Mouse (Mus musculus): Measurements from ENCODE around the gene E2f4.

The E2f4 gene

GRCm38 (mm10) chr8:105269461-105269947 lies 28.0 kb upstream of the E2f4 start, which contains the start of gene Hsf4:
Gene Hsf4 (plus strand): TSS chr8:105269801.
- peak in 1 of 2 experiments; percentile 45 for DNase-seq

DNA sequence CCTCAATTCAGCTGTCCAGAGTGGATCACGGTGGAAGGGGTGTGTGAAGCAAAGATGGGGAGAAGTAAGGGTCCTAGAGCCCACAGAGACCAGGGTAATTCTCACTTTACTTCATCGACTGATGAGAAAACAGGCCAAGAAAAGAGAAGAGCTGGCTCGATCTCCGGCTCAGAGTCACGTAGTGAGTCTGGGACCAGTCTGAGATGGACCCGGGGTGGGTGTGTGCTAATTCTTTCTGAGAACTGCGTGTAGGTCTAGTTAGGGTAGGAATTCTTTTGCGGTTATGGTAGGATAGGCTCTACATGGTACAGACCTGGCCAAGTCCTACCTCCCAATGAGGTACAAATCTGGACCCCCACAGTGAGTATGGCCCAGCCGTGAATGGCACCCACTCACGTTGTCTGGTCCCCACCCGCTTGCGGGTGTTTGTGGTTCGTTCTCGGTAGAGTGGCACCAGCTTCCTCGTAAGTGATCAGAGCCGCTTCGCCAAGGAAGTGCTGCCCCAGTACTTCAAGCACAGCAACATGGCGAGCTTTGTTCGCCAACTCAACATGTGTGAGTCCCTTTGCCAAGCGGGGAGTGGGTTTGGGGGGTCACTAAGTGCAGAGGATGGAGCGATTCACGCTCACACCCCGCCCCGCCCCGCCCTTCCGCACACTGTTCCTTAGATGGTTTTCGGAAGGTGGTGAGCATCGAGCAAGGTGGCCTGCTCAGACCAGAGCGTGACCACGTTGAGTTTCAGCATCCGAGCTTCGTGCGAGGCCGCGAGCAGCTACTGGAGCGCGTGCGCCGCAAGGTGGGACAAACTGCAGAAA lies 27.2 kb upstream of the E2f4 start:
- DNase-seq = no peak

- DNase-seq = no peak
Measured at GRCm38 (mm10) chr8:105270916-105271186, 26.6 kb upstream of the E2f4 start.

DNA sequence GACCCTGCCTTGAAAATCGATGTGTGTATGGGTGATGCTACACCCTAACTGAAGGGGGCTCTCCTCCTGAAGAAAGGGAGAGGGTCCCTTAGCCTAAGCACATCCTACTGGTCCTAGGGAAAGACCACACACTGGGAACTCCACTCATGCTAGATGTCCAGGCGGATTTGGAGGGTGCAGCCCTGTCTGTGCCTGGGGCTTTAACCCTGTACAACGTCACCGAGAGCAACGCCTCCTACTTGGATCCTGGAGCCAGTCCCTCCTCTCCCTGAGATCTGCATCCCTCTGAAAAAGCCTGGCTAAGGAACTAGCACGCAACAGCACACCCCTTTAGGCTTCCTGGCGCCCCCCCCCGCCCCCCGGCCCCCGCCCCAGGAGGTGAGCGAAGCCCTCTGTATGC lies 22.1 kb upstream of the E2f4 start:
- DNase-seq = no peak

DNA sequence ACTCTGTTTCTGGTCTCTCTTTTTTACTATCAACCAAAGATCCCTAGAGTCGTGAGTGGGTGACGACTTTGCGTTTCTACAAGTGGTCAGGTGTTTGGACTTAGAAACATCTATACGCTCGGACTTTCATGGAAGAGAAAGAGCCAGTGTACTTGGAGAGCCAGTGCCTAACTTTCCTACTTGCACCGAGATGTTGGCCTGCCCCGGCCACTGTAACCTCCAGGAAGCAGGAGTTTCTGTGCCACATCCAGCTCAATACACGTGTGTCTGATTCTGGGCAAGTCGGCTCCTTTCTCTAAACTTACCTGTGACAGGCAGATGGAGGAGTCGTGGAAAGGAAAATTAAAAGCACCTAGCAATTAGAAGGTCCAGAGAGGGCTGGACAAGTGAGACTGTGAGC lies 21.6 kb upstream of the E2f4 start, which contains the start of gene Nol3:
Gene Nol3, plus strand, starts transcription at position 301 of the 400 bp plus-strand sequence.
- no peak for DNase-seq

DNA sequence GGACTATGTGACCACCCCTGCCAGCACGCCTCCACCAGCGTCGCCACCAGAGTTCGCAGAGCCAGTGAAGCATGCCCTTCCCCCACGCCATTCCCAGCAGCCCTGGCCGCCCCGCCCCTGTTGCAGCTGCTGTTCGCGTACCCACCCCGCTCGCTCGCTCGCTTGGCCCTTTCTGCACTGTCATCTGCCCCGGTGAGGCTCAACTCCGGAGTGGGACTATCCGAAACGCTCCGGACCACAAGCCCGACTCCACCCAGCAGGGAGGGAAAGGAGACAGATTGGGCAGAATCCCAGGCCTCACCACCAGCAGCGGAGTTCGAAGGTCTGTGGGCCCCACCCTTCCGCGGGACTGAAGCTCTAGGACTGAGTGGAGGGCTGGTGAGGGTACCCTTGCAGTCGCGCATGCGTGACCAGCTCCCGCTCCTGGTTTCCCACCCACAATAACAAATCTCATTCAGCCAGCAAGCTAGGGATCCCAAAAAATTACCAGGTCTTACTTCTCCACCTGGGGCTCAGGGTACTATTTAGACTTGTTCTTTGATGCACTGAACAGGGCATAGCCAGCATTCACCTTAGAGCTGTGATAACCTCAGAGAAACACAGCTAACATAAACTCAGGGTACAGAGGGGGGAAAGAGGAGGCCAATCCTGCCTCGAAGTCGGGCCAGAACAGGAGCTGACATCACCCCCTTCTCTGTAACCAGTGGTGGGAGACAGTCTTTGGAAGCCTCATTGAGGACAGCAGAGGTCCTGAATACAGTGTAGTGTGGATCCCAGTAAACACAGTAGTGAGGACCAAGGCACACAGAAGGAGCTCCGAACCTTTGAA lies 21.0 kb upstream of the E2f4 start:
- no peak for DNase-seq

DNA sequence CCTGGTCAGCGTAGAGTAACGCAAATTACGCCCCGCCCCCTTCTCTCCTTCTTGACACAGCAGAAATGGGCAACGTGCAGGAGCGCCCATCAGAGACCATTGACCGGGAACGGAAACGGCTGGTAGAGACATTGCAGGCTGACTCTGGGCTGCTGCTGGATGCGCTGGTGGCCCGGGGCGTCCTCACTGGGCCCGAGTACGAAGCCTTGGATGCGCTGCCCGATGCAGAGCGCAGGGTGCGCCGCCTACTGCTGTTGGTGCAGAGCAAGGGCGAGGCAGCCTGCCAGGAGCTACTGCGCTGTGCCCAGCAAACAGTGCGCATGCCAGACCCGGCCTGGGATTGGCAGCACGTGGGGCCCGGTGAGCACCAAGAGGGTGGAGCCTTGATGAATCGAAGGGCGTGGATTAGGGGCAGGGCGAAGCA lies 18.5 kb upstream of the E2f4 start:
- DNase-seq = no peak

DNA sequence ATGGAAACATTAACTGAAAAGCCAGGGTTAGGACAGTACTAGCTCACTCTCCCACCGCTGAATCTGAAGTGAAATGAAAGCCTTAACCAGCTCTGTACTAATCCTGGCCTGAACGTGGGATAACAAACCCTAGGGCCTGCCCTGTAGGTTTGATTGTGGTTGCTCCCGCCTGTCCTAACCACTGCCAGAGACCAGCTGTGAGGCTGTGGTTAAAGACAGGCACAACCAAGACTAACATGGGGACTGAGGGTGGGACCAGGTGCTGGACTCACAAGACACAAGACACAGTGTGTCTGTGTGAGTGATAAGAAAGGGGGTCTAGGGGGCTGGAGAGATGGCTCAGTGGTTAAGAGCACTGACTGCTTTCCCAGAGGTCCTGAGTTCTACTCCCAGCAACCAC lies 16.9 kb upstream of the E2f4 start:
- DNase-seq = no peak

DNA sequence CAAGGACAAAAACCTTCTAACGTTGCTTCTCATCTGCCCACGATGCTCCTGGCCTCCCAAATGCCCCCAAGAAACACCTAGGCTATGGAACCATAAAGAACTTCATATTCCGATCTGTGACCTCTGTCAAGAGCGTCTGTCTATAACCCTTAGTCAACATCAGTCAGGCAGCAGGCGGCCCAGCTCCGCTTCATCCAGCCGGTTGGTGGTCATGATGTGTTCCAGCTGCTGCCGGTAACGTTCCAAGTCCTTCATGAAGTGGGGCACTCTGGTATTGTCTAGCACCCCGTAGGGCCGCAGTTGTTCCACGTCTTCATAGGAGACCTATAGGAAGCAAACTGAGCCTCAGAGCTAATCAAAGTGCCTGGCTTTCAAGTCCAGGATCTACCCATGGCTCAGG lies 15.6 kb upstream of the E2f4 start:
- DNase-seq = peak in 1 of 2 experiments; percentile 1

- no peak for DNase-seq
Measured at GRCm38 (mm10) chr8:105282239-105282638, 15.2 kb upstream of the E2f4 start.

DNA sequence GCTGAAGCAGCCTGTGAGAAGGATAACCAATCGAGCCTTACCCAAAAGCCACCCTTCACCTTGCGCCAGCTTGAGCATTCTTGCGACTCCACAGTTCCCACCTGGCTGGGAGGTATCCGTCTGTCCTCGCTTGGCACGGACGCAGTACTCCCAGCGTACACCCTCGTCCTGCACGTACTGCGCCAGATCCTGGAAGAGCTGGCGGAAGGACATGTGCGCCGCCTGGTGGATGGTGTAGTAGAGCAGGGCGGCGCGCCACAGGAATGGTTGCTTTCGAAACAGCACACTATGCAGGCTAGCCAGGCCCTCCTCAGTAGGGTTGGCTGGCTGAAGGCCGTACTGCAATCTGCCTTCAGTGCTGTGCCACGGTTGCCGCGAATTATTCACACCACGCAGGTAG lies 14.4 kb upstream of the E2f4 start:
- peak in 1 of 2 experiments; percentile 54 for DNase-seq

- DNase-seq = no peak
Measured at GRCm38 (mm10) chr8:105285514-105285913, 11.9 kb upstream of the E2f4 start.

- DNase-seq = no peak
Measured at GRCm38 (mm10) chr8:105286907-105287306, 10.6 kb upstream of the E2f4 start.

DNA sequence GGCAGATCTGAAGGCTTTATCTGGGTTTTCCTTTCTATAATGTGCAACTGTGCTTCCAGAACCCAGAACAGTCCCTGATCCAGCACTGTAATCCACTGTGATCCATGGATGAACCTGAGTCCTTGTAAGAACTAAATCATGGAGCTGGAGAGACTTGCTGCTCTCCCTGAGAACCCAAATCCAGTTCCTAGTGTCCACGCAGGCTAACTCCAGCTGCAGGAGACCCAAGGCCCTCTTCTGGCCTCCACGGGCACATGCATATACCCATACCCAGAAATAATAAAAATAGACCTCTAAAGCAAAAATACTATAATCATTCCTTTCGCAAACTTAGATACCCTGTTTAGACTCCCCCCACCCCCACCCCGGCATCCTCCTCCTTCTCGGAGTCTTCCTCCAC lies 9.2 kb upstream of the E2f4 start:
- no peak for DNase-seq

GRCm38 (mm10) chr8:105288958-105289732 lies 8.3 kb upstream of the E2f4 start:
- peak; percentile 93 to 97 for DNase-seq

DNA sequence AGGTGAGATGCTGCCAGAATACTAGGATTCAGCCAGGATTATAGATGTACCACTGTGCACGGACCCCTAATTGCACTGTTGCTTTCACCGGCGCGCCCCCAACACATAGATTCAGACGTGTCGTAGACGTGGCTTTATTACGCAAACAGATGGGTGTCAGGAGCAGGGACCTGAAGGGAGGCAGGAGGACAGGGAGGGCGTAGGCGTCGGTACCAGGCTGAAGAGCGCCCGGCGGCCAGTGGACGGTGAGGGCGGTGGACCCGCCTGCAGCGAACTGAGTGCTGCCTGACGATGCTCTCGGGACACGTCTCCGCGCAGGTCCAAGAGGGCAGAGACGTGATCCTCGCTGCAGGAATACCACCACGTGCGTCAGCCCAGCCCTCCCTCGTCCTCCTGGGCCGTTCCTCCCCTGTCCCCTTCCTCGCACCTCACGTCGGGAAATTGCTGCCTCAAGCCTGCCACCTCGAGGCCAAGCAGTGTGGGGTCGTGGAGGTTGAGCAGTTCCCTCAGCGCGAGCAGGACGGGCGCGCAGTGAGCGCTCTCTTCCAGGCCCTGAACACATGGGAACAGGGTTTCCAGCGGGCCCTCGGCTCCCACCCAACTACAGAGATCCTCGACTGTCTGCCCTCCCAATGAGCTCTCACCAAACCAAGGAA lies 7.5 kb upstream of the E2f4 start, which contains the start of gene 4931428F04Rik:
Gene 4931428F04Rik, minus strand, starts transcription at position 60 of the 656 bp plus-strand sequence.
- DNase-seq = peak in 1 of 2 experiments; percentile 29

GRCm38 (mm10) chr8:105290554-105291314 lies 6.7 kb upstream of the E2f4 start:
- peak; percentile 72 to 92 for DNase-seq

DNA sequence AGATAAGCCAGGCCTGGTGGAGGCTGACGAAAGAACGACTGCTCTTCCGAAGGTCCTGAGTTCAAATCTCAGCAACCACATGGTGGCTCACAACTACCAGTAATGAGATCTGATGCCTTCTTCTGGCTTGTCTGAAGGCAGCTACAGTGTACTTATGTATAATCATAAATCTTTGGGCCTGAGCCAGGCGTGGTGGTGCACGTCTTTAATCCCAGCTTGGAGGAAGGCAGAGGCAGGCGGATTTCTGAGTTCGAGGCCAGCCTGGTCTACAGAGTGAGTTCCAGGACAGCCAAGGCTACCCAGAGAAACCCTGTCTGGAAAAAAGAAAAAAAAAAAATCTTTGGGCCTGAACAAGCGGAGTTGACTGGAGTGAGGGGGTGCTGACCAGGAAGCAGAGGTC lies 6.1 kb upstream of the E2f4 start:
- peak in 1 of 2 experiments; percentile 4 for DNase-seq

DNA sequence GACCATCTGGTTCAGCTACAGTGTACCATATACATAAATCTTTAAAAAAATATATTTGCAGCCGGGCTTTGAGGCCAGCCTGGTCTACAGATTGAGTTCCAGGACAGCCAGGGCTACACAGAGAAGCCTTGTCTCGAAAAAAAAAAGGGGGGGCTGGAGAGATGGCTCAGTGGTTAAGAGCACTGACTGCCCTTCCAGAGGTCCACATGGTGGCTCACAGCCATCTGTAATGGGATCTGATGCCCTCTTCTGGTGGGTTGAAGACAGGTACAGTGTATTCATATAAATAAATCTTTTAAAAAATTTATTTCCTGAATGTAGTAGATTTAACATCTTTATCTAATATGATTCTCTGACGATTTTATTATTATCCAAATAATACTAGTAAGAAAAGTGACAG lies 5.7 kb upstream of the E2f4 start:
- DNase-seq = peak in 1 of 2 experiments; percentile 4

- DNase-seq = no peak
Measured at GRCm38 (mm10) chr8:105292471-105292870, 5.0 kb upstream of the E2f4 start.

- peak in 1 of 2 experiments; percentile 5 for DNase-seq
Measured at GRCm38 (mm10) chr8:105293405-105293804, 4.1 kb upstream of the E2f4 start.

DNA sequence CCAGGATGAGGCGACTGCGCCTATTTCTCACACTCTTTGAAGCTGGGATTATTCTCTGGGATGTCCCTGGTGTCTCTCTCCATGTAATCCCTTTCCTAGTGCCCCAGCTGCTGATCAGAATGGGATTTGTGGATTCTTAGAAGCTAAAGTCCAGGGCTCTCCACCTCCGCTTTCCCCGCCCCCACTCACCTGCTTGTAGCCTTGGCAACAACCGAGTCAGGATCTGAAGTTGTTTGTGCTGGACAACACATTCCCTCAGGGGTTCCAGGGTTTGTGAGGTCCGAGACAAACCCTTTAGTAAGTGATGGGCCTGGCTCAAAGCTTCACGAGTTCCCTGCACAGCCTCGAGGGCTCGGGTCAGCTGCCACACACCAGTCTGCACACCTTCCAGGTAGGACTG lies 2.7 kb upstream of the E2f4 start:
- no peak for DNase-seq

Data from spleen, adult 18-20 months (tissue).